Mouse (Mus musculus) CD4-positive, CD25-positive, alpha-beta regulatory T cell, adult 4 months (primary cell): ENCODE data around the gene Tmc7. TPM values are rescaled to one million over a fixed set of nuclear protein-coding genes. Genes with fewer than 3 reads are reported as not detected.

Source experiments
- ATAC-seq: one replicate; pipeline ENCODE4 v1.8.0; 2017
- polyA plus RNA-seq, 2 experiments: library from polyadenylated mRNA; unstranded; fragments of 100-300 nt; shearing (Covaris generic); gene quantifications; one replicate each; pipeline ENCODE4 v1.2.1; 2017

Tmc7 gene
- polyA plus RNA-seq, 2 experiments from 2014 or later = not detected

GRCm38 (mm10) chr7:118499784-118500435 lies 84.6 kb downstream of the Tmc7 start:
- ATAC-seq = no peak

- no peak for ATAC-seq
These were observed 85.4 kb downstream of the Tmc7 start for GRCm38 (mm10) chr7:118498984-118499783.

- ATAC-seq = no peak
These were observed 89.5 kb downstream of the Tmc7 start for GRCm38 (mm10) chr7:118494892-118495579.

GRCm38 (mm10) chr7:118493892-118494291 lies 90.6 kb downstream of the Tmc7 start:
- no peak for ATAC-seq

GRCm38 (mm10) chr7:118491431-118492147 lies 92.9 kb downstream of the Tmc7 start, which contains the start of gene Itpripl2:
Itpripl2 (minus strand) TSS chr7:118491975.
- peak; percentile 89 for ATAC-seq

- ATAC-seq = no peak
These were observed 93.7 kb downstream of the Tmc7 start for GRCm38 (mm10) chr7:118490666-118491430.

GRCm38 (mm10) chr7:118489706-118490665 lies 94.5 kb downstream of the Tmc7 start:
- no peak for ATAC-seq

GRCm38 (mm10) chr7:118488060-118488664 lies 96.4 kb downstream of the Tmc7 start:
- no peak for ATAC-seq

- no peak for ATAC-seq
These were observed 97.6 kb downstream of the Tmc7 start for GRCm38 (mm10) chr7:118486917-118487316.

Other genes with a start within 250 kb of the Tmc7 start
- under 1 TPM in 1 of 2 experiments, not detected in 1; 0.30 TPM for gene Syt17, start 136.5 kb downstream of the Tmc7 start, polyA plus RNA-seq
- gene Itpripl2, start 92.8 kb downstream of the Tmc7 start, polyA plus RNA-seq = under 1 TPM; 0.63 to 0.77 TPM
- gene Coq7, start 51.4 kb downstream of the Tmc7 start, polyA plus RNA-seq = 10 to 100 TPM; 10.3 to 10.7 TPM
- not detected for gene Tmc5, start 12.6 kb upstream of the Tmc7 start, polyA plus RNA-seq
- 10 to 100 TPM; 15.9 to 17.9 TPM for gene Gde1, start 121.0 kb upstream of the Tmc7 start, polyA plus RNA-seq
- 1 to 10 TPM; 4.7 to 7.7 TPM for gene Ccp110, start 127.8 kb upstream of the Tmc7 start, polyA plus RNA-seq
- gene Vps35l, start 155.5 kb upstream of the Tmc7 start, polyA plus RNA-seq = 100 to 1,000 TPM in 1 of 2 experiments, 10 to 100 TPM in 1; 67.3 to 132 TPM